Mouse (Mus musculus): Measurements from ENCODE around the gene BC029722. TPM values are rescaled to one million over a fixed set of nuclear protein-coding genes. Genes with fewer than 3 reads are reported as not detected.

Gene BC029722
- polyA plus RNA-seq, 1 experiment from 2014 or later: 6.4 TPM

- no peaks in the 10 kb centered on the region for H3K27me3 ChIP-seq (ENCODE audit: control insufficient read depth, insufficient read depth, low read length)
- ATAC-seq (ENCODE audit: insufficient number of reproducible peaks, low FRiP score, low TSS enrichment, low read depth): peak; percentile 86; the same call in 1 of the 2 replicates
- peak within 1 kb of the TSS; percentile 69 for H3K4me2 ChIP-seq (ENCODE audit: low read depth, severe bottlenecking)
- H3K9me3 ChIP-seq (ENCODE audit: control insufficient read depth, low read length): no peaks in the 10 kb centered on the region
- H3K36me3 ChIP-seq (ENCODE audit: control insufficient read depth, insufficient read depth, low read length): peaks cover 9% of the 10 kb centered on the region
- H3K4me3 ChIP-seq (ENCODE audit: low read depth, low read length): peak within 1 kb of the TSS; percentile 87
- peak; percentile 94 for DNase-seq (ENCODE audit: low spot score)
- no peak within 1 kb of the TSS; the same call in 1 of the 2 replicates for H3K27ac ChIP-seq (replicated peaks; ENCODE audit: low read depth, low read length)
- H3K9ac ChIP-seq (ENCODE audit: low read length): peak within 1 kb of the TSS; percentile 63
- 0 out of 2 replicates have a peak, but pooled peaks cover 3% of the 10 kb centered on the region for H3K4me1 ChIP-seq (ENCODE audit: control insufficient read depth, insufficient read depth, low read length)
- 3% methylated on average over 27 of the region's 27 CpGs for WGBS
These were observed 7.6 kb upstream of the BC029722 start, which contains the start of gene Eif6 for GRCm38 (mm10) chr2:155826630-155827424. Gene Eif6 (minus strand): TSS chr2:155826925.

GRCm38 (mm10) chr2:155825904-155826629 is 6.8 kb upstream of the BC029722 start:
- no peaks in the 10 kb centered on the region for H3K27me3 ChIP-seq (ENCODE audit: control insufficient read depth, insufficient read depth, low read length)
- H3K36me3 ChIP-seq (ENCODE audit: control insufficient read depth, insufficient read depth, low read length): peaks cover 9% of the 10 kb centered on the region
- ATAC-seq (ENCODE audit: insufficient number of reproducible peaks, low FRiP score, low TSS enrichment, low read depth): no peak
- H3K27ac ChIP-seq (replicated peaks; ENCODE audit: low read depth, low read length): no peak overlapping the region; the same call in 1 of the 2 replicates
- peak overlapping the region; percentile 87 for H3K4me3 ChIP-seq (ENCODE audit: low read depth, low read length)
- DNase-seq (ENCODE audit: low spot score): peak; percentile 30
- H3K9me3 ChIP-seq (ENCODE audit: control insufficient read depth, low read length): no peaks in the 10 kb centered on the region
- peak overlapping the region; percentile 69 for H3K4me2 ChIP-seq (ENCODE audit: low read depth, severe bottlenecking)
- 0 out of 2 replicates have a peak, but pooled peaks cover 3% of the 10 kb centered on the region for H3K4me1 ChIP-seq (ENCODE audit: control insufficient read depth, insufficient read depth, low read length)
- 2% methylated on average over 52 of the region's 52 CpGs for WGBS
- peak overlapping the region; percentile 63 for H3K9ac ChIP-seq (ENCODE audit: low read length)

GRCm38 (mm10) chr2:155823722-155824121 is 4.5 kb upstream of the BC029722 start:
- Histone ChIP-seq H3K9me3 (ENCODE audit: control insufficient read depth, low read length) (no peaks in the 10 kb centered on the region), H3K4me3 (ENCODE audit: low read depth, low read length) (no peak overlapping the region), H3K27me3 (ENCODE audit: control insufficient read depth, insufficient read depth, low read length) (no peaks in the 10 kb centered on the region), H3K4me2 (ENCODE audit: low read depth, severe bottlenecking) (no peak overlapping the region), H3K36me3 (ENCODE audit: control insufficient read depth, insufficient read depth, low read length) (peaks cover 11% of the 10 kb centered on the region), H3K27ac (replicated peaks; ENCODE audit: low read depth, low read length) (no peak overlapping the region), H3K4me1 (ENCODE audit: control insufficient read depth, insufficient read depth, low read length) (peaks cover 5% of the 10 kb centered on the region; the same call in 1 of the 2 replicates), H3K9ac (ENCODE audit: low read length) (no peak overlapping the region)
- ATAC-seq (ENCODE audit: insufficient number of reproducible peaks, low FRiP score, low TSS enrichment, low read depth): no peak
- WGBS: 92% methylated on average over 8 of the region's 8 CpGs
- no peak for DNase-seq (ENCODE audit: low spot score)

DNA sequence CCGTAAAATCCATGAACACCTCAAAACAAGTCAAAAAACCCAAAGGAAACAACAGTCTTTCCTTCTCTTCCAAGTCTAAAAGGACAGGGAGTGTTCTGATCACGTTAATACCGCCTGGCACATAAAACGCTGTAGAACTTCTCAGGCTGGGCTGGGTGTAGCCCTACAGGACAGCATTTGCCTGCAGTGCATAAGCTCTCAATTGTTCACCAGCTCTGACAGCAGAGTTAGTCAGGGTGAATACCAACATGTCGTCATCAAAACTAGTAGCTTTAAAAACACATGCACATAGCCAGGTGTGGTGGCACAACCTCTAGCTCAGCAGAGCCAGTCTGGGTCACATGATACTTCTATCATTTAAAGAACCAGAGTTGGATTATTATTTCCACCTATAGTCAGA is 1.6 kb upstream of the BC029722 start:
- Histone ChIP-seq H3K4me3 (ENCODE audit: low read depth, low read length) (no peak overlapping the region), H3K27me3 (ENCODE audit: control insufficient read depth, insufficient read depth, low read length) (no peaks in the 10 kb centered on the region), H3K4me2 (ENCODE audit: low read depth, severe bottlenecking) (no peak overlapping the region), H3K9me3 (ENCODE audit: control insufficient read depth, low read length) (no peaks in the 10 kb centered on the region), H3K4me1 (ENCODE audit: control insufficient read depth, insufficient read depth, low read length) (peaks cover 5% of the 10 kb centered on the region; the same call in 1 of the 2 replicates), H3K36me3 (ENCODE audit: control insufficient read depth, insufficient read depth, low read length) (peaks cover 11% of the 10 kb centered on the region), H3K27ac (replicated peaks; ENCODE audit: low read depth, low read length) (no peak overlapping the region), H3K9ac (ENCODE audit: low read length) (no peak overlapping the region)
- ATAC-seq (ENCODE audit: insufficient number of reproducible peaks, low FRiP score, low TSS enrichment, low read depth) (no peak), DNase-seq (ENCODE audit: low spot score) (no peak)
- WGBS: 94% methylated on average over 5 of the region's 5 CpGs

DNA sequence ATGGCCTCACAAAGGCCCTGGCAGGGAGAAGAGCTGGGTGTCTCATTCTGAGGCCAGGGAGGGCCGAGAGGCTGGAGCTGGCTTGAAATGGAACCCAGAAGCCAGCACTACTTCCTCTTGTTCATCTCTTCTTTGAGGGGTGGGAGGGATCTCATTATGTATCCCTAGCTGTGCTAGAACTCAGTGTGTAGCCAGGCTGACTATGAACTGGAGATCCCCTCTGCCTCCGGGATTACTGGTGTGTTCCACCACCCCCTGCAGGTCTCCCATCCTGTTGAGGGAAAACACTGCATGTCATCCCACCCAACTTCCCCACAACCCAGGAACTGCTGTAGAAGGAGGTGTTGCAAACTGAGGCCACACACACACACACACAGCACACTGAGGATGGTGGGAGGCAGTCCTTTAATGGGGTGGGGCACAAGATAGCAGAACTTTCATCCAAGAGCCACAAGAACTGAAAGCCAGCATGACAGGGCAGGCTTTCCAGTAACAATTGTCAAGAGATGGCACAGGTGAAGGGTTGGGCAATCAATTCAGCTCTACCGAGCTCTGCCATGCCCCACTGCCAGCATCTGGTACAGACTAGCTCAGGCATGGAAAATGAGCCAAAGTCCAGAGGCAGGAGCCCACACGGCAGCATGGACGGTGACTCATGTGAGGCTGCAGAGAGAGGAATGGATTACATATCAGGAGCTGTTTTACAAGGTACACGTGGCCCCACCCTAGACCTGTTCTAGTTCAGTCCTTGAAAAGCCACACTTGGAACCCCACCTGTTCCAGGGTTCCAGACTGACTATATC is 424 bp upstream of the BC029722 start:
- DNase-seq (ENCODE audit: low spot score): no peak
- peaks cover 8% of the 10 kb centered on the region for H3K4me1 ChIP-seq (ENCODE audit: control insufficient read depth, insufficient read depth, low read length)
- WGBS: 66% methylated on average over 6 of the region's 6 CpGs
- no peaks in the 10 kb centered on the region for H3K9me3 ChIP-seq (ENCODE audit: control insufficient read depth, low read length)
- peak overlapping the region; percentile 57 for H3K4me3 ChIP-seq (ENCODE audit: low read depth, low read length)
- H3K27me3 ChIP-seq (ENCODE audit: control insufficient read depth, insufficient read depth, low read length): no peaks in the 10 kb centered on the region
- peak overlapping the region; percentile 77; the same call in 1 of the 2 replicates for H3K9ac ChIP-seq (ENCODE audit: low read length)
- peaks cover 11% of the 10 kb centered on the region for H3K36me3 ChIP-seq (ENCODE audit: control insufficient read depth, insufficient read depth, low read length)
- peak; percentile 24 for ATAC-seq (ENCODE audit: insufficient number of reproducible peaks, low FRiP score, low TSS enrichment, low read depth)
- H3K27ac ChIP-seq (replicated peaks; ENCODE audit: low read depth, low read length): no peak overlapping the region
- peak overlapping the region; percentile 90; the same call in 1 of the 2 replicates for H3K4me2 ChIP-seq (ENCODE audit: low read depth, severe bottlenecking)

- H3K36me3 ChIP-seq (ENCODE audit: control insufficient read depth, insufficient read depth, low read length): peaks cover 8% of the 10 kb centered on the region
- peak overlapping the region; percentile 90 for H3K4me2 ChIP-seq (ENCODE audit: low read depth, severe bottlenecking)
- H3K4me1 ChIP-seq (ENCODE audit: control insufficient read depth, insufficient read depth, low read length): peaks cover 8% of the 10 kb centered on the region
- ATAC-seq (ENCODE audit: insufficient number of reproducible peaks, low FRiP score, low TSS enrichment, low read depth) (peak; percentile 92), DNase-seq (ENCODE audit: low spot score) (peak; percentile 88)
- peak overlapping the region; percentile 57 for H3K4me3 ChIP-seq (ENCODE audit: low read depth, low read length)
- no peaks in the 10 kb centered on the region for H3K27me3 ChIP-seq (ENCODE audit: control insufficient read depth, insufficient read depth, low read length)
- WGBS: 3% methylated on average over 37 of the region's 37 CpGs
- H3K9ac ChIP-seq (ENCODE audit: low read length): peak overlapping the region; percentile 77
- no peak overlapping the region for H3K27ac ChIP-seq (replicated peaks; ENCODE audit: low read depth, low read length)
- H3K9me3 ChIP-seq (ENCODE audit: control insufficient read depth, low read length): no peaks in the 10 kb centered on the region
These were observed 432 bp downstream of the BC029722 start for GRCm38 (mm10) chr2:155818596-155819391.

DNA sequence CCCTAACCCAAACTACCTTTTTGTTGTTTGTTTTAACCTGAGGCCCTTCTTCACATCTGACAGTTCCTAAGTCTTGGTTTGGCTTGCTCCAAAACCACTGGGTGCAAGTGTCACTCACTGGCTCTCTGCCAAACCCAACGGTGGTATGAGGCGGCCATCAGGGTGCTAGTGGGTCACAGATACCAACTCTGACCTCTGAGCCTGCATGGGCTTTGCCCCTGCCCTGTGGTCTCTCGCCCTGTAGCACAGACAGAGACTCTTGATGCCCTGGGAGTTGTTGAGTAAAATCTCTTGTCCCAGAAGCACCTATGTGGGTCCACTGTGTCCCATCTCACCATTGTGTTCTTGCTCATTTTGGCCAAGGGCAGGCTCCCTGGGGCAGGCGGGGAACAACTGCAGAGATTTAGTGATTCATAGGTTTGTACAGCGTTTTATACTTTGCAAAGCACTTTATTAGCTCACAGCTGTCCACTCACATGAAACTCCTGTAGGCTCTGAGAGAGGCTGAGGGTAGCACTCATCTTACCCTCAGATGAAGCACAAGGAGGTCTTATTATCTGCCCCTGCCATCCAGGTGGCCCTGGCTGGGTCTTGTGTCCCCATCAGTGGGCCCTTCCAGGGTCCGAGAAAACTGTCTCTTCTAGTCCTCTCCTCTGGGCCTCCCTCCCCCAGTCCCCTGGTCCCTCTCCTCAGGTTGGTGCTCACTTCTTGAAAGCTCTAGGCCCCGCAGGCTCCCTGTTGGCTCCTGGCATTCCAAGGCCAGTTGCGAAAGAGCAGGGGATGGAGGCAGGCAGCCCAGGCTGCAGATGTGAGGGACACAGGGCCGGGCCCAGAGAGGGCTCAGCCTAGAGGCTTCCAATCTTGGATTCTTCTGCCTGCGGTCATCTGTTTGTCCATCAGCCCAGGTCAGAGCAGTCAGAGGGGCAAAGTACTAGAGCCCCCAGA is 1.7 kb downstream of the BC029722 start:
- no peak for DNase-seq (ENCODE audit: low spot score)
- no peak overlapping the region for H3K27ac ChIP-seq (replicated peaks; ENCODE audit: low read depth, low read length)
- H3K4me3 ChIP-seq (ENCODE audit: low read depth, low read length): no peak overlapping the region
- H3K4me2 ChIP-seq (ENCODE audit: low read depth, severe bottlenecking): no peak overlapping the region
- no peak for ATAC-seq (ENCODE audit: insufficient number of reproducible peaks, low FRiP score, low TSS enrichment, low read depth)
- 80% methylated on average over 10 of the region's 10 CpGs for WGBS
- H3K9me3 ChIP-seq (ENCODE audit: control insufficient read depth, low read length): no peaks in the 10 kb centered on the region
- H3K9ac ChIP-seq (ENCODE audit: low read length): no peak overlapping the region
- H3K36me3 ChIP-seq (ENCODE audit: control insufficient read depth, insufficient read depth, low read length): peaks cover 3% of the 10 kb centered on the region
- H3K4me1 ChIP-seq (ENCODE audit: control insufficient read depth, insufficient read depth, low read length): peaks cover 8% of the 10 kb centered on the region
- H3K27me3 ChIP-seq (ENCODE audit: control insufficient read depth, insufficient read depth, low read length): no peaks in the 10 kb centered on the region

Measured in limb, embryonic 11.5 days (tissue).